Mouse (Mus musculus): ENCODE data around the gene Ppp1r9a.

DNA sequence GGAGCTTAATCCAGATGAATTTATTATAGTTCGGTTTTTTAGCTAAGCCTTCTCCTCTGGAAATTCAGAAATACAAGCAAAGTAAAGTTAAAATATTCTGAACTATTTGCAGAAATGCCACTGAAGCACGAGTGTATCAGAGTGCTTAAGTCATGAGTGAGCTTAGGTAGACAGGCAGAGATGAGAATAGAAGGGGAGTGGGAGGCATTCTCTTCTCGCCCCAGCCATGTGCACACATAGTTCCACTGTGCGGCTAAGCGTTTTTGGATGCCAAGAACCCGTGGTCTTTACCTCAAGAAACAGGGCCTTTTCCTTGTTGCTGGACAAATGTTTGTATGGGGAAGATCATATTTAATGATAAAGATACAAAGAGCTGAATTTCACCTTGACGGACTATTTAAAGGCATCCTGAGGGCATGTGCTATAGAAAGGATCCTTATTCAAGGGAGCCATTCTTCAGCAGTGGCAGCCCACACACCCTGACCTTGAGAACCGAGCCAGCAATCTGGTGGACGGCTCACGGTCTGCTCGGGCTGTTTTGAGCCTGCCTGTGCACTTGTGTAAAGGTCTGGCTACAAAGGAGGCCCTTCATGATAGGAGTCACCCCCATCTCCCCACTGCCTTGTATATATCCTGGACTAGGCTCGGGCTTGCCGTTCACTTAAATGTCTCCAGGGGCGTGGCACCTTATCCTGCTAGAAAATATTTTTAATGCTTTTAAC lies 23.4 kb downstream of the Ppp1r9a start:
- TF ChIP-seq CTCF (IDR thresholded peaks at IDR 0.05; ENCODE audit: extremely low read depth, insufficient read depth, insufficient read length, insufficient replicate concordance) (no peak), POLR2A (IDR thresholded peaks at IDR 0.05; ENCODE audit: low read depth, low read length) (no peak)
